In genomic region chr7:89699668-89700350, GRCm38 (mm10) we compare ENCODE assay signal across 10 mouse cellular contexts.
DNase-seq lines count a peak whose midpoint lies in the region; ATAC-seq and TF ChIP-seq lines count a peak whose summit lies in the region.
"Had no signal": no experiment of that assay in that cellular context is flagged by ENCODE, and none has a peak within 500 bp of the region (broad histone marks: within the 10 kb centered on the region; RNA-seq: fewer than 3 reads in every experiment).

No protein-coding gene starts in this region.

- no peak overlapping the region for H3K9ac ChIP-seq in forebrain, embryonic 13.5 days
- no peak overlapping the region for H3K9ac ChIP-seq in forebrain, embryonic 11.5 days (ENCODE audit: low read length)
- H3K9ac ChIP-seq in lung, postnatal 0 days (replicated peaks; ENCODE audit: low read depth): no peak overlapping the region
- no peak overlapping the region for H3K9ac ChIP-seq in stomach, postnatal 0 days (ENCODE audit: low read length)
- no peak overlapping the region for H3K9ac ChIP-seq in neural tube, embryonic 15.5 days (replicated peaks)

- peak; percentile 81; the same call in 1 of the 2 replicates for ATAC-seq in forebrain, embryonic 13.5 days
- ATAC-seq in forebrain, embryonic 11.5 days (replicated peaks; ENCODE audit: low FRiP score): no peak
- ATAC-seq in lung, postnatal 0 days: peak; percentile 60
- ATAC-seq in stomach, postnatal 0 days (ENCODE audit: low FRiP score, low TSS enrichment): peak; percentile 59; the same call in 1 of the 2 replicates
- ATAC-seq in neural tube, embryonic 15.5 days (ENCODE audit: low FRiP score): no peak

- H3K4me2 ChIP-seq in forebrain, embryonic 13.5 days: no peak overlapping the region
- H3K4me2 ChIP-seq in forebrain, embryonic 11.5 days (ENCODE audit: low read depth, low read length, severe bottlenecking): no peak overlapping the region
- no peak overlapping the region for H3K4me2 ChIP-seq in lung, postnatal 0 days (replicated peaks; ENCODE audit: low read depth, low read length)
- H3K4me2 ChIP-seq in stomach, postnatal 0 days (replicated peaks; ENCODE audit: low read depth): no peak overlapping the region
- no peak overlapping the region for H3K4me2 ChIP-seq in neural tube, embryonic 15.5 days
- H3K4me2 ChIP-seq: midbrain, embryonic 11.5 days had no signal

- DNase-seq in forebrain, embryonic 11.5 days (ENCODE audit: low spot score): no peak
- peak; percentile 55 for DNase-seq in lung, postnatal 0 days (ENCODE audit: low spot score)
- no peak for DNase-seq in lung, adult 2 months
- peak; percentile 10 for DNase-seq in gonadal fat pad, adult 2 months (ENCODE audit: low read depth)
- no peak for DNase-seq in stomach, postnatal 0 days (ENCODE audit: low spot score)
- DNase-seq in thymus, postnatal 36 days: no peak

- H3K27me3 ChIP-seq in forebrain, embryonic 13.5 days: no peaks in the 10 kb centered on the region
- no peaks in the 10 kb centered on the region for H3K27me3 ChIP-seq in forebrain, embryonic 11.5 days (ENCODE audit: control insufficient read depth, insufficient read depth, low read length)
- H3K27me3 ChIP-seq in lung, postnatal 0 days (replicated peaks; ENCODE audit: insufficient read depth, low read length): no peaks in the 10 kb centered on the region
- H3K27me3 ChIP-seq in stomach, postnatal 0 days (ENCODE audit: control insufficient read depth, insufficient read depth, low read length): no peaks in the 10 kb centered on the region
- H3K27me3 ChIP-seq in neural tube, embryonic 15.5 days (replicated peaks): no peaks in the 10 kb centered on the region

- H3K27ac ChIP-seq in forebrain, embryonic 13.5 days: no peak overlapping the region
- no peak overlapping the region for H3K27ac ChIP-seq in forebrain, embryonic 11.5 days (ENCODE audit: low read depth, low read length)
- H3K27ac ChIP-seq in lung, postnatal 0 days (ENCODE audit: low read length): no peak overlapping the region
- H3K27ac ChIP-seq in stomach, postnatal 0 days (replicated peaks): no peak overlapping the region
- H3K27ac ChIP-seq in neural tube, embryonic 15.5 days (replicated peaks): no peak overlapping the region

- H3K4me1 ChIP-seq in forebrain, embryonic 13.5 days: peaks cover 8% of the 10 kb centered on the region
- H3K4me1 ChIP-seq in forebrain, embryonic 11.5 days (replicated peaks; ENCODE audit: control insufficient read depth, insufficient read depth, low read length): no peaks in the 10 kb centered on the region
- no peaks in the 10 kb centered on the region for H3K4me1 ChIP-seq in lung, postnatal 0 days (ENCODE audit: insufficient read depth, low read depth, low read length)
- H3K4me1 ChIP-seq in lung, adult 2 months (ENCODE audit: control insufficient read depth, insufficient read depth, low read length): no peaks in the 10 kb centered on the region
- H3K4me1 ChIP-seq in stomach, postnatal 0 days (replicated peaks; ENCODE audit: control insufficient read depth, insufficient read depth): no peaks in the 10 kb centered on the region
- H3K4me1 ChIP-seq in neural tube, embryonic 15.5 days: no peaks in the 10 kb centered on the region

- H3K9me3 ChIP-seq in forebrain, embryonic 13.5 days (replicated peaks): no peaks in the 10 kb centered on the region
- H3K9me3 ChIP-seq in forebrain, embryonic 11.5 days (ENCODE audit: control insufficient read depth, low read length): no peaks in the 10 kb centered on the region
- no peaks in the 10 kb centered on the region for H3K9me3 ChIP-seq in lung, postnatal 0 days (ENCODE audit: low read length)
- no peaks in the 10 kb centered on the region for H3K9me3 ChIP-seq in stomach, postnatal 0 days (ENCODE audit: control insufficient read depth, low read length)
- H3K9me3 ChIP-seq in neural tube, embryonic 15.5 days (replicated peaks): no peaks in the 10 kb centered on the region

- no peak for TF ChIP-seq POLR2A in lung, adult 2 months (IDR thresholded peaks at IDR 0.05; ENCODE audit: borderline replicate concordance, extremely low read depth, low read depth, low read length)

- no peak for TF ChIP-seq EP300 in lung, postnatal 0 days (IDR thresholded peaks at IDR 0.05)
- no peak for TF ChIP-seq EP300 in stomach, postnatal 0 days (optimal IDR thresholded peaks at IDR 0.05)

- WGBS in forebrain, embryonic 13.5 days: 71% methylated on average over 5 of the region's 5 CpGs
- WGBS in forebrain, embryonic 11.5 days: 83% methylated on average over 5 of the region's 5 CpGs
- WGBS in lung, postnatal 0 days: 53% methylated on average over 5 of the region's 5 CpGs
- WGBS in lung, adult 2 months: 62% methylated on average over 5 of the region's 5 CpGs
- 72% methylated on average over 5 of the region's 5 CpGs for WGBS in stomach, postnatal 0 days
- WGBS in neural tube, embryonic 15.5 days: 69% methylated on average over 5 of the region's 5 CpGs

- H3K36me3 ChIP-seq in forebrain, embryonic 13.5 days (ENCODE audit: poor library complexity, severe bottlenecking): no peaks in the 10 kb centered on the region
- H3K36me3 ChIP-seq in forebrain, embryonic 11.5 days (ENCODE audit: control insufficient read depth, insufficient read depth, low read length): no peaks in the 10 kb centered on the region
- no peaks in the 10 kb centered on the region for H3K36me3 ChIP-seq in lung, postnatal 0 days (ENCODE audit: insufficient read depth, low read length)
- no peaks in the 10 kb centered on the region for H3K36me3 ChIP-seq in stomach, postnatal 0 days (ENCODE audit: control insufficient read depth, insufficient read depth, low read length)
- H3K36me3 ChIP-seq in neural tube, embryonic 15.5 days: no peaks in the 10 kb centered on the region

- TF ChIP-seq CTCF in lung, postnatal 0 days (IDR thresholded peaks at IDR 0.05): no peak
- no peak for TF ChIP-seq CTCF in lung, adult 2 months (IDR thresholded peaks at IDR 0.05; ENCODE audit: insufficient read depth, low read length)
- no peak for TF ChIP-seq CTCF in stomach, postnatal 0 days (IDR thresholded peaks at IDR 0.05; ENCODE audit: low read depth)

- H3K4me3 ChIP-seq in forebrain, embryonic 13.5 days: no peak overlapping the region
- no peak overlapping the region for H3K4me3 ChIP-seq in forebrain, embryonic 11.5 days (ENCODE audit: low read depth, low read length)
- no peak overlapping the region for H3K4me3 ChIP-seq in lung, postnatal 0 days (ENCODE audit: low read depth, low read length)
- no peak overlapping the region for H3K4me3 ChIP-seq in lung, adult 2 months (replicated peaks; ENCODE audit: extremely low read depth, low read depth, low read length)
- H3K4me3 ChIP-seq in stomach, postnatal 0 days (ENCODE audit: low read depth, low read length): no peak overlapping the region
- H3K4me3 ChIP-seq in neural tube, embryonic 15.5 days (replicated peaks): no peak overlapping the region
- H3K4me3 ChIP-seq: erythroblast, embryonic 14.5 days had no signal

Comparison
In these comparisons a context has a peak if more than half of its experiments do, and no peak if none do; other contexts are left out.
1. ATAC-seq: peak in forebrain, embryonic 13.5 days (single experiment), lung, postnatal 0 days (single experiment) and stomach, postnatal 0 days (single experiment); none in forebrain, embryonic 11.5 days (single experiment) and neural tube, embryonic 15.5 days (single experiment).
2. DNase-seq: peak in lung, postnatal 0 days (single experiment) and gonadal fat pad, adult 2 months (single experiment); none in forebrain, embryonic 11.5 days (single experiment), lung, adult 2 months (single experiment), stomach, postnatal 0 days (single experiment) and thymus, postnatal 36 days (0 of 2).